Mouse (Mus musculus): Measurements from ENCODE around the gene Sdc3. TPM values are rescaled to one million over a fixed set of nuclear protein-coding genes. Genes with fewer than 3 reads are reported as not detected.
A peak's percentile ranks its signal among the peaks of the same experiment; 100 is the strongest.

The Sdc3 gene
- polyA plus RNA-seq, 1 experiment from 2014 or later = 20.3 TPM

DNA sequence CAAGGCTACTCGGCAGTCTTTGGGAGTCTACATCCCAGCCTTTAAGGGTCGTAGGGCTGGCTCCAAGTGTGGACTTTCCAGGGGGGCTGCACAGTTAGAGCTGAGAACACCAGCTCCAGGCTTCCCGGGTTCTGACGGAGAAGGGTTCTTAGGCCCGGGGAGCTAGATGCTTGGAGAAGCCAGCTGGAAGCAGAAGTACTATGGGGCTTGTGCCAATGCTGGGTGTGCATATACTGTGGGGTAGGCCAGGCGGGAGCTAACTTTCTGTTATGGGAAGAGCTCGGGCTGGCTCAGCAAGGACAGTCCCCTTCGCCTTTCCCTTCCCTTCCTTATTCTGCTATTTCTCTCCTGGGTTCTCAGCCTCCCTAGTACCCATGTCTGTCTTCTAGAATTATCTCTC is 23.5 kb downstream of the Sdc3 start:
- WGBS = 80% methylated on average over 8 of the region's 8 CpGs
- Histone ChIP-seq H3K27me3 (ENCODE audit: insufficient read depth, low read length) (no peaks in the 10 kb centered on the region), H3K36me3 (ENCODE audit: insufficient read depth) (no peaks in the 10 kb centered on the region), H3K4me3 (ENCODE audit: low read depth, low read length) (no peak overlapping the region), H3K9ac (no peak overlapping the region), H3K4me1 (ENCODE audit: insufficient read depth) (no peaks in the 10 kb centered on the region), H3K4me2 (no peak overlapping the region), H3K27ac (ENCODE audit: low read depth) (no peak overlapping the region), H3K9me3 (ENCODE audit: low read depth, low read length) (no peaks in the 10 kb centered on the region)
- ATAC-seq (ENCODE audit: insufficient read depth) = no peak
- DNase-seq = no peak
- no peak for TF ChIP-seq CTCF (IDR thresholded peaks at IDR 0.05; ENCODE audit: low read depth)

- Histone ChIP-seq H3K9me3 (ENCODE audit: low read depth, low read length) (no peaks in the 10 kb centered on the region), H3K27ac (ENCODE audit: low read depth) (no peak overlapping the region), H3K4me3 (ENCODE audit: low read depth, low read length) (no peak overlapping the region), H3K27me3 (ENCODE audit: insufficient read depth, low read length) (no peaks in the 10 kb centered on the region), H3K4me2 (no peak overlapping the region), H3K4me1 (ENCODE audit: insufficient read depth) (no peaks in the 10 kb centered on the region), H3K9ac (no peak overlapping the region), H3K36me3 (ENCODE audit: insufficient read depth) (0 out of 2 replicates have a peak, but pooled peaks cover 6% of the 10 kb centered on the region)
- no peak for DNase-seq
- 81% methylated on average over 3 of the region's 3 CpGs for WGBS
- no peak for ATAC-seq (ENCODE audit: insufficient read depth)
- no peak for TF ChIP-seq CTCF (IDR thresholded peaks at IDR 0.05; ENCODE audit: low read depth)
These were observed 27.5 kb downstream of the Sdc3 start for GRCm38 (mm10) chr4:130819806-130820205.

- Histone ChIP-seq H3K9ac (no peak overlapping the region), H3K4me2 (no peak overlapping the region), H3K27me3 (ENCODE audit: insufficient read depth, low read length) (no peaks in the 10 kb centered on the region), H3K4me3 (ENCODE audit: low read depth, low read length) (no peak overlapping the region), H3K4me1 (ENCODE audit: insufficient read depth) (no peaks in the 10 kb centered on the region), H3K27ac (ENCODE audit: low read depth) (no peak overlapping the region), H3K36me3 (ENCODE audit: insufficient read depth) (0 out of 2 replicates have a peak, but pooled peaks cover 6% of the 10 kb centered on the region), H3K9me3 (ENCODE audit: low read depth, low read length) (no peaks in the 10 kb centered on the region)
- no peak for TF ChIP-seq CTCF (IDR thresholded peaks at IDR 0.05; ENCODE audit: low read depth)
- DNase-seq (no peak), ATAC-seq (ENCODE audit: insufficient read depth) (no peak)
- whole genome bisulfite sequencing = 69% methylated on average over 7 of the region's 7 CpGs
These were observed 28.4 kb downstream of the Sdc3 start for GRCm38 (mm10) chr4:130820594-130821255.

GRCm38 (mm10) chr4:130828851-130829673 is 36.7 kb downstream of the Sdc3 start:
- WGBS = 8% methylated on average over 18 of the region's 18 CpGs
- peak; percentile 73 for ATAC-seq (ENCODE audit: insufficient read depth)
- Histone ChIP-seq H3K4me1 (ENCODE audit: insufficient read depth) (peaks cover 13% of the 10 kb centered on the region; the same call in 1 of the 2 replicates), H3K9me3 (ENCODE audit: low read depth, low read length) (no peaks in the 10 kb centered on the region), H3K36me3 (ENCODE audit: insufficient read depth) (no peaks in the 10 kb centered on the region), H3K4me3 (ENCODE audit: low read depth, low read length) (no peak overlapping the region), H3K4me2 (no peak overlapping the region; the same call in 1 of the 2 replicates), H3K27me3 (ENCODE audit: insufficient read depth, low read length) (no peaks in the 10 kb centered on the region), H3K9ac (peak overlapping the region; percentile 13; the same call in 1 of the 2 replicates), H3K27ac (ENCODE audit: low read depth) (peak overlapping the region; percentile 60; the same call in 1 of the 2 replicates)
- no peak for TF ChIP-seq CTCF (IDR thresholded peaks at IDR 0.05; ENCODE audit: low read depth)
- peak; percentile 64 for DNase-seq

DNA sequence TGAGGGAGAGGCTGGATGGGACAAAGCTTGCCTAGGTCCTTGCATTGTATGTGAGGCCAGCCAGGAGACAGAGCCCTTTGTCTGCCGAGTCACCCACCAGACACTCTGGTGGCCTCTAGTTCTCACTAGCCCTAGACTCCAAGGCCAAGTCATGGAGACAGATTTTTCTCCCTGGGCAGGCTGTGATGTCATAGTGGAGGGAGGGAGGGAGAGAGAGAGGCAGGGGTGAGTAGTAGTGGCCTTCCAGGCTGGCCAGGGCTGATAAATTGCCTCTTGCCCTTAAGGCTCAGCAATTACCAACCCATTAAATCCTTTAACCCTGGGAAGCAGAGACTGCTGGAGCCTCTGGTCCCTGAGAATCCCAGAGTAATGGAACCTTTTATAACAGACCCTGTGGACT is 41.8 kb downstream of the Sdc3 start:
- 35% methylated on average over 1 of the region's 1 CpGs for WGBS

GRCm38 (mm10) chr4:130835550-130835949 is 43.2 kb downstream of the Sdc3 start:
- no peak for TF ChIP-seq CTCF (IDR thresholded peaks at IDR 0.05; ENCODE audit: low read depth)
- Histone ChIP-seq H3K27me3 (ENCODE audit: insufficient read depth, low read length) (no peaks in the 10 kb centered on the region), H3K4me3 (ENCODE audit: low read depth, low read length) (no peak overlapping the region), H3K9ac (no peak overlapping the region), H3K36me3 (ENCODE audit: insufficient read depth) (no peaks in the 10 kb centered on the region), H3K4me1 (ENCODE audit: insufficient read depth) (peaks cover 20% of the 10 kb centered on the region; the same call in 1 of the 2 replicates), H3K27ac (ENCODE audit: low read depth) (no peak overlapping the region), H3K4me2 (no peak overlapping the region), H3K9me3 (ENCODE audit: low read depth, low read length) (no peaks in the 10 kb centered on the region)
- DNase-seq = no peak
- 91% methylated on average over 4 of the region's 4 CpGs for WGBS
- ATAC-seq (ENCODE audit: insufficient read depth) = no peak

More for the DNA sequence above, 41.8 kb downstream of the Sdc3 start:
- no peak overlapping the region for H3K27ac ChIP-seq (ENCODE audit: low read depth)
- ATAC-seq (ENCODE audit: insufficient read depth) (no peak), DNase-seq (no peak)
- H3K36me3 ChIP-seq (ENCODE audit: insufficient read depth) = no peaks in the 10 kb centered on the region
- no peak overlapping the region for H3K9ac ChIP-seq
- no peaks in the 10 kb centered on the region for H3K27me3 ChIP-seq (ENCODE audit: insufficient read depth, low read length)
- peaks cover 23% of the 10 kb centered on the region for H3K4me1 ChIP-seq (ENCODE audit: insufficient read depth)
- H3K9me3 ChIP-seq (ENCODE audit: low read depth, low read length) = no peaks in the 10 kb centered on the region
- H3K4me3 ChIP-seq (ENCODE audit: low read depth, low read length) = no peak overlapping the region
- TF ChIP-seq CTCF (IDR thresholded peaks at IDR 0.05; ENCODE audit: low read depth) = no peak
- H3K4me2 ChIP-seq = no peak overlapping the region
